Mouse (Mus musculus): ENCODE measurements around the gene A3galt2. TPM values are rescaled to one million over a fixed set of nuclear protein-coding genes. Genes with fewer than 3 reads are reported as not detected.
A peak's percentile ranks its signal among the peaks of the same experiment; 100 is the strongest.

A3galt2 gene
- polyA plus RNA-seq, 2 experiments, result 0.04 to 0.06 TPM

- Histone ChIP-seq H3K4me2 (ENCODE audit: low read depth) (no peak overlapping the region), H3K9ac (replicated peaks) (no peak overlapping the region), H3K4me1 (replicated peaks; ENCODE audit: control insufficient read depth in 2 of 2, insufficient read depth in 2 of 2, low read length in 1 of 2) (no peaks in the 10 kb centered on the region), H3K9me3 (ENCODE audit: control insufficient read depth, low read length) (no peaks in the 10 kb centered on the region), H3K36me3 (replicated peaks; ENCODE audit: control insufficient read depth, insufficient read depth, low read depth) (peaks cover 49% of the 10 kb centered on the region), H3K27me3 (ENCODE audit: control insufficient read depth, insufficient read depth, low read length) (no peaks in the 10 kb centered on the region), H3K27ac (no peak overlapping the region), H3K4me3 (ENCODE audit: insufficient read depth in 1 of 2, low read depth in 2 of 2, low read length in 2 of 2) (no peak overlapping the region)
- DNase-seq (ENCODE audit: low read depth in 3 of 3, low spot score in 3 of 3) (no peak), ATAC-seq (ENCODE audit: insufficient read depth) (no peak)
- no peak for TF ChIP-seq CTCF (IDR thresholded peaks at IDR 0.05; ENCODE audit: low read depth)
- no peak for TF ChIP-seq EP300 (IDR thresholded peaks at IDR 0.05; ENCODE audit: low read depth)
- 86% methylated on average over 8 of the region's 8 CpGs for WGBS (ENCODE audit: insufficient replicate concordance)
Measured at GRCm38 (mm10) chr4:128745160-128745559, 10.0 kb upstream of the A3galt2 start.

- H3K9me3 ChIP-seq (ENCODE audit: control insufficient read depth, low read length), result no peaks in the 10 kb centered on the region
- H3K27ac ChIP-seq, result no peak overlapping the region
- H3K4me1 ChIP-seq (replicated peaks; ENCODE audit: control insufficient read depth in 2 of 2, insufficient read depth in 2 of 2, low read length in 1 of 2), result no peaks in the 10 kb centered on the region
- peaks cover 65% of the 10 kb centered on the region for H3K36me3 ChIP-seq (replicated peaks; ENCODE audit: control insufficient read depth, insufficient read depth, low read depth)
- no peaks in the 10 kb centered on the region for H3K27me3 ChIP-seq (ENCODE audit: control insufficient read depth, insufficient read depth, low read length)
- ATAC-seq (ENCODE audit: insufficient read depth) (no peak), DNase-seq (ENCODE audit: low read depth in 3 of 3, low spot score in 3 of 3) (no peak)
- H3K9ac ChIP-seq (replicated peaks), result no peak overlapping the region
- no peak for TF ChIP-seq CTCF (IDR thresholded peaks at IDR 0.05; ENCODE audit: low read depth)
- TF ChIP-seq EP300 (IDR thresholded peaks at IDR 0.05; ENCODE audit: low read depth), result no peak
- 81% methylated on average over 22 of the region's 22 CpGs for WGBS (ENCODE audit: insufficient replicate concordance)
- no peak overlapping the region for H3K4me3 ChIP-seq (ENCODE audit: insufficient read depth in 1 of 2, low read depth in 2 of 2, low read length in 2 of 2)
- H3K4me2 ChIP-seq (ENCODE audit: low read depth), result no peak overlapping the region
Measured at GRCm38 (mm10) chr4:128747614-128748270, 7.4 kb upstream of the A3galt2 start.

DNA sequence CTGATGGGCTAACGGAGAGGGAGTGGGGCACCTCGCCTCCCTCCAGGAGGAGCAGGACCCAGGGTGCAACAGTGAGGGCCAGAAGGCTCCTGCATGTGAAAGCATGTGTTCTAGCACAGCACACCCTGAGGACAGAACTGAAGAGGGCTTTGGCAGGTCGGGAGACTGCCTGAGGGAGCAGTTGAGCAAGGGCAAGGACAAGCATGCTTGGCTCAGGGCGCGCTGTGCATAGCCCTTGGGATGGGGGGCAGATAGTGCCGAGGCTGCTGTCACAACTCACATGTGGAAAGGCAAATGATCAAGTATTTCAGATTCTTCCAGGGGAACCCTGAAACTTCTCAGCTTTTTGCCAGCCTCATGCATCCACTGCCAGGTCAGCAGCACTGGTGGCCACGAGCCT, 6.9 kb upstream of the A3galt2 start:
- H3K27ac ChIP-seq, result no peak overlapping the region
- TF ChIP-seq CTCF (IDR thresholded peaks at IDR 0.05; ENCODE audit: low read depth), result no peak
- TF ChIP-seq EP300 (IDR thresholded peaks at IDR 0.05; ENCODE audit: low read depth), result no peak
- H3K4me1 ChIP-seq (replicated peaks; ENCODE audit: control insufficient read depth in 2 of 2, insufficient read depth in 2 of 2, low read length in 1 of 2), result no peaks in the 10 kb centered on the region
- DNase-seq (ENCODE audit: low read depth in 3 of 3, low spot score in 3 of 3) (no peak), ATAC-seq (ENCODE audit: insufficient read depth) (no peak)
- H3K9ac ChIP-seq (replicated peaks), result no peak overlapping the region
- no peak overlapping the region for H3K4me2 ChIP-seq (ENCODE audit: low read depth)
- H3K4me3 ChIP-seq (ENCODE audit: insufficient read depth in 1 of 2, low read depth in 2 of 2, low read length in 2 of 2), result no peak overlapping the region
- H3K9me3 ChIP-seq (ENCODE audit: control insufficient read depth, low read length), result no peaks in the 10 kb centered on the region
- H3K27me3 ChIP-seq (ENCODE audit: control insufficient read depth, insufficient read depth, low read length), result no peaks in the 10 kb centered on the region
- 84% methylated on average over 7 of the region's 7 CpGs for WGBS (ENCODE audit: insufficient replicate concordance)
- peaks cover 66% of the 10 kb centered on the region for H3K36me3 ChIP-seq (replicated peaks; ENCODE audit: control insufficient read depth, insufficient read depth, low read depth)

DNA sequence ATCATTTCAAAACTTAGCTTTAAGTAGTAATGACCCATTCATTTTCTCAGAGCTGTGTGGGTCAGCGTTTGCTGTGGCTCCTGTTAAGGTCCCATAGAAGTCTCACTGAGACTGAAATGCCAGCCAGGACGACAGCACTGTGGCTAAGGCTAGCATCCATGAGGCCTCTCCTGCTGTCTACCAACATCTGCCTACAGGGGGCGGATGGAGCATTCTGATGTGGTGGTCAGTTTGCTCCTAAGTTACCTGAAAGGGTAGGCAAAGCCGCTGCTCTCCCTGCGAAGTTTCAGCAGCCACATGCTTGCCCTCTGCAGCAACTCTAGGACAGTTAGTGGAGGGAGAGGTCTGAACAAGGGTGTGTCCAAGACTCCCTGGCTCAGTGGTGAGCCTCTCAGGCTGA, 4.2 kb upstream of the A3galt2 start:
- Histone ChIP-seq H3K27me3 (ENCODE audit: control insufficient read depth, insufficient read depth, low read length) (no peaks in the 10 kb centered on the region), H3K9ac (replicated peaks) (no peak overlapping the region), H3K36me3 (replicated peaks; ENCODE audit: control insufficient read depth, insufficient read depth, low read depth) (peaks cover 53% of the 10 kb centered on the region), H3K9me3 (ENCODE audit: control insufficient read depth, low read length) (no peaks in the 10 kb centered on the region), H3K27ac (no peak overlapping the region), H3K4me3 (ENCODE audit: insufficient read depth in 1 of 2, low read depth in 2 of 2, low read length in 2 of 2) (no peak overlapping the region), H3K4me2 (ENCODE audit: low read depth) (no peak overlapping the region), H3K4me1 (replicated peaks; ENCODE audit: control insufficient read depth in 2 of 2, insufficient read depth in 2 of 2, low read length in 1 of 2) (no peaks in the 10 kb centered on the region)
- TF ChIP-seq CTCF (IDR thresholded peaks at IDR 0.05; ENCODE audit: low read depth) (peak; percentile 60), EP300 (IDR thresholded peaks at IDR 0.05; ENCODE audit: low read depth) (no peak)
- no peak for ATAC-seq (ENCODE audit: insufficient read depth)
- WGBS (ENCODE audit: insufficient replicate concordance), result 65% methylated on average over 5 of the region's 5 CpGs
- DNase-seq (ENCODE audit: low read depth in 3 of 3, low spot score in 3 of 3), result no peak

GRCm38 (mm10) chr4:128752031-128752757, 3.0 kb upstream of the A3galt2 start:
- TF ChIP-seq CTCF (IDR thresholded peaks at IDR 0.05; ENCODE audit: low read depth), result no peak
- no peak for TF ChIP-seq EP300 (IDR thresholded peaks at IDR 0.05; ENCODE audit: low read depth)
- WGBS (ENCODE audit: insufficient replicate concordance), result 77% methylated on average over 13 of the region's 13 CpGs
- Histone ChIP-seq H3K4me2 (ENCODE audit: low read depth) (no peak overlapping the region), H3K27ac (no peak overlapping the region), H3K36me3 (replicated peaks; ENCODE audit: control insufficient read depth, insufficient read depth, low read depth) (peaks cover 42% of the 10 kb centered on the region), H3K4me1 (replicated peaks; ENCODE audit: control insufficient read depth in 2 of 2, insufficient read depth in 2 of 2, low read length in 1 of 2) (no peaks in the 10 kb centered on the region), H3K9me3 (ENCODE audit: control insufficient read depth, low read length) (no peaks in the 10 kb centered on the region), H3K9ac (replicated peaks) (no peak overlapping the region), H3K27me3 (ENCODE audit: control insufficient read depth, insufficient read depth, low read length) (no peaks in the 10 kb centered on the region), H3K4me3 (ENCODE audit: insufficient read depth in 1 of 2, low read depth in 2 of 2, low read length in 2 of 2) (no peak overlapping the region)
- ATAC-seq (ENCODE audit: insufficient read depth), result no peak
- DNase-seq (ENCODE audit: low read depth in 3 of 3, low spot score in 3 of 3), result no peak
